Mouse (Mus musculus) megakaryocyte-erythroid progenitor cell, adult 5 weeks (primary cell): ENCODE data around the gene Dydc1. TPM values are rescaled to one million over a fixed set of nuclear protein-coding genes. Genes with fewer than 3 reads are reported as not detected.

Experiments
- polyA plus RNA-seq: library from polyadenylated mRNA; stranded (reverse); fragments of >175 nt; gene quantifications from 2 replicates; pipeline ENCODE4 v1.2.3, GENCODE M21; 2012

The Dydc1 gene
- polyA plus RNA-seq = not detected in 2 replicates

DNA sequence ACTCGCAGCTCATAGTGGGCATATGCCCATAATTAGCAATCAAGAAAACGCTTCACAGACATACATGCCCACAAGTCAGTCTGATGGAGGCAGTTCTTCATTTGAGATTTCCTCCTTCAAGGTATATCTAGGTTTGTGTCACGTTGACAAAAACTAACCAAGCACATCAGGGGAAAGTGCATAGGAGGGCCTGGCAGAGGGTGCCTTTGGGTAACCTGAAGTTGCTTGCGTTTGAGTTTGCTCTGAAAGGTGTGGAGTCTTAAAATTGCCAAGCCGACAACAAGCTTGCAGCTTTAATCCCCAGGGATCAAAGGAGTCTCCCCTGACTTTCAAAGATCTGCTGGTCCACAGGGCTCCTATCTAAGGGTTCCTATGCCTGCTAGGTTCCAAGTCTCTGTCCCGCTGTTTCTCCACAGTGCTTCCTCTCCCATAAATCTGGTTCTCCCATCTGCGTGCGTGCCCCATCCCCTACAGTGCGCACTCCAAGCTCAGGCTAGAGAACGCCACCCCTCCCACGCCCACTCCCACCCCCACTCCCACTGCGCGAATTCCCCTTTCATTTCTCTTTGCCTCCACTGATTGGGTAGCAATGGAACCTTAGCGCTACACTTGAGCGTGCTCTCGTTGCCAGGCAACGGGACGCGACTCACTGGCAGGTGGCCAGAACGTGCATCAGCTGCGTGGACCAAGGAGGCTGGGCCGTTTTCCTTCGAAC lies at the start of gene Dydc1:
Gene Dydc1 (plus strand): TSS at position 683 of the 715 bp plus-strand sequence.

DNA sequence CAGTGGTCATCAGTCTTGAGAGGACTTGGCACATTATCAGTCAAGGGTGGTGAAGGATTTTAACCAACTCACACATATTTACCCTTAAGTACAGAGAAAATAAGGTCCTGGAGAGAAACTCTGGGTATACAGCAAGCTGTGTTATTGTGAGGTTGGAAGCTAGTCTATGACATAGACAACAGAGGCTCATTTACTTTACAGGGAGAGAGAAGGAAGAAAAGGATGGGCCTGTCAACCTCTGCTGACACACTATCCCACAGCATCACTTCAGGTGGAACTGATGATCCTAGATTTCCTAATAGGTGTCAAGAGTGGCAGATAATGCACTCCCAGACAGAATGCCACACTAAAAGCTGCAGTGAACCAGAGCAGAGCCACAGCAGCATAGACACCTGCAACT lies 3.6 kb upstream of the Dydc1 start, which contains the start of gene Dydc2:
Gene Dydc2 (minus strand): TSS at position 101 of the 400 bp plus-strand sequence.

DNA sequence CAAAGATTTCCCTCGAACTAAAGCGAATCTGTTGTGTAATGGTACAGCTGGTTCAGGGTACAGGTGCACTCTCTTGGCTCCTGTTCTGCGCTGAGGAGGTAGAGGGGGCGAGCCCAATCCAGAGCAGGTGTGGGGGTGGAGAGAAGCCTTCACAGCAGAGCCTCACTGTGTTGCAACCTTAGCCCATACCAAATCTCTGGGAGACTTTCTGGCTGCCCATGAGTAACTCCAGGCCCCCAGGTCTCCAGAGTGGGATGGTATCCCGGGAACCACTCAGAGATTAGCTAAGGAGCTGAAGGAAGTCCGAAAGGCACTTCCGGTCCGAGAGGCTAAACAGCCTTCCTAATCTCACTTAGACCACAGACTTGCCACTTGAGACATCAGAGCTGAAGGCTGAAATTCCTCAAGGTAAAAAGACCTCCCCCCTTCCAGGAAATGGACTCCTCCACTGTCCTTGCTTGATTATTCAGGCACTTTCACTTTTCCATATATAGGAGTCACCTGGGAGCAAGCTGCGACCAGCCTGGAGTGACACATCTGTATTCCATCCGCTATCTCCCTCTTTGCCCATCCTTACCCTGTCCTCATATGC lies 32.2 kb downstream of the Dydc1 start, which contains the start of gene Mat1a:
Gene Mat1a (plus strand): TSS at position 183 of the 592 bp plus-strand sequence.

DNA sequence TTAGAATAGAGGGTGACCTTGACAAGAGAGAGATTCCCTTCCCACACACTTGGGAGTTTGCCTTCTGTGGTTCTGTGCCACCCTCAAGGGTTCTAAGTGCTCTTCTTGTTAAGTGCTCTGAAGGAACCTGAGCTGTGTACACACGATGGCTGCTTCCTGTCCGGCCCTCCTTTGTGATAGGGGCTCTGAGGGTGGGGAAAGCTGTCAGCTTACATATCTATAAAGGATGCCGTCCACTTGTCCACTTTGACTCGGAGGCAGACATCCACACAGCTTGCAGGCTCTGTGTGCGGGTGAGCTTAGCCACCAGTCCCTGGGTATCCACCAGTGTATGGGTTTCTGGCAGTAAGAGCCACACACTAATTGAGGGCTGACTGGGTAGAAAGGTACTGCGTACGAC lies 58.8 kb downstream of the Dydc1 start, which contains the start of gene Sftpa1:
Gene Sftpa1 (plus strand): TSS at position 243 of the 400 bp plus-strand sequence.

Other genes with a start within 250 kb of the Dydc1 start
- 0.09 and 0.39 TPM in 2 replicates for gene Sh2d4b, start 179.6 kb upstream of the Dydc1 start, polyA plus RNA-seq
- 10.7 and 11.9 TPM in 2 replicates for gene Tspan14, start 106.1 kb upstream of the Dydc1 start, polyA plus RNA-seq
- gene Fam213a, start 59.1 kb upstream of the Dydc1 start, polyA plus RNA-seq = 4.1 and 6.8 TPM in 2 replicates
- gene Dydc2, start 3.7 kb upstream of the Dydc1 start, polyA plus RNA-seq = not detected in 2 replicates
- gene Mat1a, start 32.1 kb downstream of the Dydc1 start, polyA plus RNA-seq = not detected in 2 replicates
- gene Sftpa1, start 58.9 kb downstream of the Dydc1 start, polyA plus RNA-seq = not detected in 2 replicates
- not detected in 2 replicates for gene Mbl1, start 78.5 kb downstream of the Dydc1 start, polyA plus RNA-seq
- not detected in 2 replicates for gene Sftpd, start 112.2 kb downstream of the Dydc1 start, polyA plus RNA-seq
- not detected in 2 replicates for gene Gm2832, start 205.9 kb downstream of the Dydc1 start, polyA plus RNA-seq